Mouse (Mus musculus): ENCODE measurements around the gene Hist1h1b.

DNA sequence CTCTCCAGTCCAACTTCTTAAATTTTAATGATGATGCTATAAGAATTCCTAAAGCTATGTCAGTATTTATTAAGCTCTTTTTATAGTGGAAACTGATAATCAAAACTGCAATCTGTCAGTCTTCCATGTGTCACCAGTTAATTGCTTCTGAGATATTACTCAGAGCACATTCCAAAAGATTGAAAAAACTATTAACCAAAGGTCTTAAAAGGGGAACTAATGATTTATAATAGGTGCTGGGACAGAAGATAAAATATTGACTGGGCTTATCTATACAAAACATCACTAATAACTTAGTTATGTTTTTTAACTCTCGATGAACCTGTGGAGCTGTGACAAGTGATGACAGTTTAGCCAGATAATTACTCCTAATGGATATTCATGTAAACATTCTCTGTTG lies 35.4 kb downstream of the Hist1h1b start:
- TF ChIP-seq CTCF (conservative IDR thresholded peaks at IDR 0.05; ENCODE audit: low read length) (no peak), NANOG (IDR thresholded peaks at IDR 0.05; ENCODE audit: borderline replicate concordance, low read length) (no peak), POU5F1 (IDR thresholded peaks at IDR 0.05; ENCODE audit: borderline replicate concordance, low read length) (no peak)
